Mouse (Mus musculus) embryonic facial prominence, embryonic 15.5 days (tissue): ENCODE measurements around the gene Prdx5. TPM values are rescaled to one million over a fixed set of nuclear protein-coding genes. Genes with fewer than 3 reads are reported as not detected.

Experiments used
- ATAC-seq: fragments of 200-750 bp; cut with Nextera tagmentation; 2 replicates; pipeline ENCODE4 v1.8.0; 2017; ENCODE audit warnings: low read depth, moderate TSS enrichment; ENCODE audit not compliant: insufficient number of reproducible peaks, low FRiP score, low TSS enrichment
- H3K27ac ChIP-seq: fragments of 300-500 bp; sonication (generic); replicated peaks from 2 replicates; pipeline ENCODE4 v1.5.1; 2015; ENCODE audit warnings: mild to moderate bottlenecking, inconsistent platforms
- H3K27me3 ChIP-seq: fragments of 300-500 bp; sonication (generic); 2 replicates; pipeline ENCODE4 v1.6.1; 2015; ENCODE audit warnings: inconsistent platforms
- H3K36me3 ChIP-seq: fragments of 300-500 bp; sonication (generic); 2 replicates; pipeline ENCODE4 v1.6.1; 2015; ENCODE audit warnings: mild to moderate bottlenecking, inconsistent platforms
- H3K4me1 ChIP-seq: fragments of 300-500 bp; sonication (generic); 2 replicates; pipeline ENCODE4 v1.6.1; 2015; ENCODE audit warnings: inconsistent platforms
- H3K4me2 ChIP-seq: fragments of 300-500 bp; sonication (generic); replicated peaks from 2 replicates; pipeline ENCODE4 v1.6.1; 2015; ENCODE audit warnings: mild to moderate bottlenecking, inconsistent platforms
- H3K4me3 ChIP-seq: fragments of 300-500 bp; sonication (generic); replicated peaks from 2 replicates; pipeline ENCODE4 v1.5.1; 2015; ENCODE audit warnings: mild to moderate bottlenecking, inconsistent platforms
- H3K9ac ChIP-seq: fragments of 300-500 bp; sonication (generic); 2 replicates; pipeline ENCODE4 v1.6.1; 2015; ENCODE audit warnings: inconsistent platforms
- H3K9me3 ChIP-seq: fragments of 300-500 bp; sonication (generic); replicated peaks from 2 replicates; pipeline ENCODE4 v1.6.1; 2016; ENCODE audit warnings: inconsistent platforms
- WGBS: fragments of 180-500 bp; shearing (Covaris S2); methylation state at CpG from one replicate; pipeline ENCODE4 v1.1.7; 2015; 5-methylcytosine and 5-hydroxymethylcytosine counted together
- microRNA-seq: library from miRNA; unstranded; fragments of <30 nt; microRNA quantifications from one replicate; pipeline ENCODE4, GENCODE M21; 2016; ENCODE audit warnings: borderline number of aligned reads
- polyA plus RNA-seq: library from polyadenylated mRNA; unstranded; fragments of >200 nt; fragmentation: Nextera tagmentation; extraction: Ambion mirVana; gene quantifications from 2 replicates; pipeline ENCODE4 v1.2.1, GENCODE M21; 2015

Gene Prdx5
- polyA plus RNA-seq, 1 experiment from 2014 or later, result 330 TPM

DNA sequence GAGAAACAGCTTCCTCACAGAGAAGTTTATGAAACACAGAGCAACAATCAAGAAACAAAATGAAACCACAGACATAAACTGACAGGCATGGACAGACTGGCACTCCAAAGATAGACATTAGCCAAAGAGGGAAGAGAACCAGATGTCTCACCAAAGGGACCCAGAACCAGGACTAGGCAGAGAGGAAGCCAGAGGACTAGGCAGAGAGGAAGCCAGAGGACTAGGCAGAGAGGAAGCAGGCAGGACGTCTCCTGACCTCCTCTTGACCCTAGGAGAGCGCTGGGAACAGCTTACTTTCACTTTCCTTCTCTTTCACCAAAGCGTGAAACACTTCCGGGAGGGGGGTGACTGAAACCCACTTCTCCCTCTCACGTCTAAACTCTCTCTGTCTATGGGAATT lies 40.6 kb downstream of the Prdx5 start:
- peak overlapping the region; percentile 34 for H3K4me2 ChIP-seq
- H3K9me3 ChIP-seq, result no peaks in the 10 kb centered on the region
- peak overlapping the region; percentile 15 for H3K4me3 ChIP-seq
- no peak overlapping the region for H3K9ac ChIP-seq
- ATAC-seq, result no peak
- no peaks in the 10 kb centered on the region for H3K27me3 ChIP-seq
- H3K4me1 ChIP-seq, result 0 out of 2 replicates have a peak, but pooled peaks cover 3% of the 10 kb centered on the region
- no peak overlapping the region for H3K27ac ChIP-seq
- no peaks in the 10 kb centered on the region for H3K36me3 ChIP-seq
- 7% methylated on average over 5 of the region's 5 CpGs for WGBS

DNA sequence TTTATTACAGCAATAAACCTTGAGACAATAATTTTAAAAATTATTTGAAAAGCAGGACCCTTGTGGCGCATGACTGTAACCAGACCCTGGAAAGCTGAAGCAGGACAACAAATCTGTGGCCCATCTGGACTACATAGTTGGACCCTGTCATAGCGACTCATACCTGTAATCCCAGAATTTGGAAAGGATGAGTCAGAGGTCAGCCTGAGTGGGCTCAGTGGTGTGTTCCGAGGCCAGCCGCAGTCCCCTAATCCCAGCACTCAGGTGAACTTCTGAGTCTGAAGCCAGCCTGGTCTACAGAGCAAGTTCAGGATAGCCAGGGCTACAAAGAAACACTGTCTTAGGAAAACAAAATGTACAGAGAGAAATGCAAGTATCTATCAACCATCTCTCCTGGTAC lies 48.5 kb downstream of the Prdx5 start:
- ATAC-seq, result no peak
- WGBS, result 88% methylated on average over 4 of the region's 4 CpGs
- Histone ChIP-seq H3K36me3 (no peaks in the 10 kb centered on the region), H3K4me3 (no peak overlapping the region), H3K27ac (no peak overlapping the region), H3K4me2 (no peak overlapping the region), H3K9ac (no peak overlapping the region), H3K4me1 (no peaks in the 10 kb centered on the region; the same call in 1 of the 2 replicates), H3K9me3 (no peaks in the 10 kb centered on the region), H3K27me3 (no peaks in the 10 kb centered on the region)

- no peak overlapping the region for H3K9ac ChIP-seq
- H3K4me1 ChIP-seq, result peaks cover 2% of the 10 kb centered on the region
- H3K9me3 ChIP-seq, result no peaks in the 10 kb centered on the region
- no peaks in the 10 kb centered on the region for H3K36me3 ChIP-seq
- H3K4me3 ChIP-seq, result no peak overlapping the region
- 59% methylated on average over 6 of the region's 6 CpGs for WGBS
- ATAC-seq, result no peak
- H3K4me2 ChIP-seq, result no peak overlapping the region
- H3K27me3 ChIP-seq, result peaks cover 2% of the 10 kb centered on the region; the same call in 1 of the 2 replicates
- no peak overlapping the region for H3K27ac ChIP-seq
Observed at GRCm38 (mm10) chr19:6860706-6861105, 49.2 kb downstream of the Prdx5 start.

GRCm38 (mm10) chr19:6859971-6860370 lies 49.9 kb downstream of the Prdx5 start:
- H3K4me3 ChIP-seq, result no peak overlapping the region

GRCm38 (mm10) chr19:6859032-6859651 lies 50.8 kb downstream of the Prdx5 start:
- Histone ChIP-seq H3K4me3 (no peak overlapping the region), H3K4me1 (peaks cover 15% of the 10 kb centered on the region), H3K4me2 (no peak overlapping the region), H3K9me3 (no peaks in the 10 kb centered on the region), H3K9ac (no peak overlapping the region), H3K27me3 (peaks cover 17% of the 10 kb centered on the region), H3K27ac (no peak overlapping the region), H3K36me3 (no peaks in the 10 kb centered on the region)
- ATAC-seq, result no peak
- WGBS, result 64% methylated on average over 2 of the region's 2 CpGs

More at GRCm38 (mm10) chr19:6859971-6860370, 49.9 kb downstream of the Prdx5 start:
- Histone ChIP-seq H3K27me3 (peaks cover 9% of the 10 kb centered on the region), H3K9ac (no peak overlapping the region), H3K4me2 (no peak overlapping the region), H3K36me3 (no peaks in the 10 kb centered on the region), H3K27ac (no peak overlapping the region), H3K4me1 (peaks cover 9% of the 10 kb centered on the region), H3K9me3 (no peaks in the 10 kb centered on the region)
- 81% methylated on average over 3 of the region's 3 CpGs for WGBS
- ATAC-seq, result no peak

GRCm38 (mm10) chr19:6858031-6858430 lies 51.9 kb downstream of the Prdx5 start, which contains the start of gene Ccdc88b:
Gene Ccdc88b (minus strand): TSS chr19:6858211.
- Histone ChIP-seq H3K4me3 (no peak within 1 kb of the TSS), H3K9me3 (no peaks in the 10 kb centered on the region), H3K27me3 (peaks cover 18% of the 10 kb centered on the region), H3K9ac (no peak within 1 kb of the TSS), H3K36me3 (no peaks in the 10 kb centered on the region), H3K4me1 (peaks cover 15% of the 10 kb centered on the region), H3K4me2 (no peak within 1 kb of the TSS), H3K27ac (0 out of 2 replicates have a peak within 1 kb of the TSS, but pooled peaks have one; percentile 28)
- ATAC-seq, result no peak
- WGBS, result 68% methylated on average over 7 of the region's 7 CpGs

DNA sequence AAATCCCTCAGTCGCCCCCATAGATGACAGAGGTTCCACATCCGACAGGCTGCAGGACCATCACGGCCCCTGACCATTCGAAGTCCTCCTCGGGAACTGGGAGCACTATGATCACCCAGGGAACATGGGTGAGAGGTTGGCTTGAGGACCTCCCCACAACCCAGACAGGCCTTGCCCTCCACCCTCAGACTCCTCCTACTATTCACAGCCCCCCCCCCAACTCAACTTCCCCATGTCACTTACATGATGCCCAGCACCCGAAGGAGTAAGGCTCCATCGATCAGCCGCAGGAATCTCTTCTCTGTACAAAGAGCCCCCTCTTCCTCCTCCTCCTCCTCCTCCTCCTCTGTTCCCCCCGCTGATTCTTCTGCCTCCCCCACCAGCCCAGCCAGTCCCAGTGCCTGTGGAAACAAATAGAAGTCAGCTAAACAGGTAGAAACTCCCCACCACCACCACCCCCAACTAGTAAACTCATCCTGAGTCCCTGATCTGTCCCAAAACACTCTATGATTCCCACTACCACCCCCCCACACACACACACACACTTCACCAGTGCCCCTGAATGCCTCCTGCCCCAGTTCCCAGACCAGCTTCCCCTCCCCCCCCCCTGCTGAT lies 52.4 kb downstream of the Prdx5 start:
- WGBS, result 70% methylated on average over 9 of the region's 9 CpGs
- no peaks in the 10 kb centered on the region for H3K9me3 ChIP-seq
- no peak overlapping the region for H3K9ac ChIP-seq
- H3K27me3 ChIP-seq, result peaks cover 18% of the 10 kb centered on the region
- peaks cover 15% of the 10 kb centered on the region for H3K4me1 ChIP-seq
- ATAC-seq, result no peak; the same call in 1 of the 2 replicates
- no peak overlapping the region for H3K4me2 ChIP-seq
- no peak overlapping the region for H3K27ac ChIP-seq
- H3K36me3 ChIP-seq, result no peaks in the 10 kb centered on the region
- H3K4me3 ChIP-seq, result no peak overlapping the region

DNA sequence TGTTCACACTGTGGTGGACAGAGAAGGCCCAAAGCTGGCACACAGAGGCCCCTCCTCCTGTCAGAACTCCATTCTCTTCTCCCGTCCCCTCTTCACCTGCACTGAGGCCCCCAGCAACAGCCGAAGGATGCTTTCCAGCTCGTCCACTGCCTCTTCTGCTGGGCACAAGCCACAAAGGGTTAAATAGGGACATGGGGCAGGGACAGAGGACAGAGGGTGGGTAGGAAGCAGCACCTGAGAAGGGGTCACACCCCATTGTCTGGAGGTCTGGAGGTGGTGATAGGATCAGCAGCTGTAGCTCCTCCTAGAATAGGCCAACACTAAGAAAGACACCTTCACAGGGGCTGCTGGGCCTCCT lies 52.9 kb downstream of the Prdx5 start:
- peaks cover 18% of the 10 kb centered on the region for H3K27me3 ChIP-seq
- no peak overlapping the region for H3K4me2 ChIP-seq
- ATAC-seq, result no peak
- no peak overlapping the region for H3K4me3 ChIP-seq
- H3K4me1 ChIP-seq, result peaks cover 15% of the 10 kb centered on the region
- no peak overlapping the region for H3K9ac ChIP-seq
- WGBS, result 55% methylated on average over 3 of the region's 3 CpGs
- no peaks in the 10 kb centered on the region for H3K9me3 ChIP-seq
- H3K27ac ChIP-seq, result no peak overlapping the region
- no peaks in the 10 kb centered on the region for H3K36me3 ChIP-seq

Small RNA genes within 50 kb of the gene (microRNA-seq; reads per million reads assigned to microRNA genes)
- gene Mir6990, result 0.52 reads per million

Other genes starting within 250 kb of the Prdx5 start
- gene Rps6ka4, start 69.5 kb downstream of the Prdx5 start, polyA plus RNA-seq, result 32.0 and 34.2 TPM in 2 replicates
- 0.80 and 1.8 TPM in 2 replicates for gene Ccdc88b, start 51.9 kb downstream of the Prdx5 start, polyA plus RNA-seq
- gene Trmt112, start 408 bp downstream of the Prdx5 start, polyA plus RNA-seq, result 137 and 138 TPM in 2 replicates
- gene Esrra, start 11.7 kb upstream of the Prdx5 start, polyA plus RNA-seq, result 15.2 and 16.1 TPM in 2 replicates
- gene Catsperz, start 15.3 kb upstream of the Prdx5 start, polyA plus RNA-seq, result 4.0 and 5.1 TPM in 2 replicates
- 1.4 and 1.7 TPM in 2 replicates for gene Kcnk4, start 24.4 kb upstream of the Prdx5 start, polyA plus RNA-seq
- 90.3 and 97.9 TPM in 2 replicates for gene Bad, start 31.8 kb upstream of the Prdx5 start, polyA plus RNA-seq
- 41.8 and 42.2 TPM in 2 replicates for gene Gpr137, start 32.4 kb upstream of the Prdx5 start, polyA plus RNA-seq
- 224 and 246 TPM in 2 replicates for gene Ppp1r14b, start 64.9 kb upstream of the Prdx5 start, polyA plus RNA-seq
- 48.2 and 49.1 TPM in 2 replicates for gene Plcb3, start 66.4 kb upstream of the Prdx5 start, polyA plus RNA-seq
- gene Fkbp2, start 70.4 kb upstream of the Prdx5 start, polyA plus RNA-seq, result 112 and 119 TPM in 2 replicates
- gene Vegfb, start 77.5 kb upstream of the Prdx5 start, polyA plus RNA-seq, result 51.5 and 53.2 TPM in 2 replicates
- 23.9 and 27.9 TPM in 2 replicates for gene Dnajc4, start 82.5 kb upstream of the Prdx5 start, polyA plus RNA-seq
- 22.2 and 24.1 TPM in 2 replicates for gene Nudt22, start 86.0 kb upstream of the Prdx5 start, polyA plus RNA-seq
- gene Trpt1, start 86.0 kb upstream of the Prdx5 start, polyA plus RNA-seq, result 12.5 and 12.7 TPM in 2 replicates
- 12.4 and 14.2 TPM in 2 replicates for gene Fermt3, start 109.4 kb upstream of the Prdx5 start, polyA plus RNA-seq
- 228 and 244 TPM in 2 replicates for gene Stip1, start 129.9 kb upstream of the Prdx5 start, polyA plus RNA-seq
- gene Macrod1, start 146.7 kb upstream of the Prdx5 start, polyA plus RNA-seq, result 22.1 and 26.6 TPM in 2 replicates
- 13.5 and 19.2 TPM in 2 replicates for gene Flrt1, start 195.6 kb upstream of the Prdx5 start, polyA plus RNA-seq